ENCODE assay signal across 10 mouse cellular contexts in the genomic region with DNA sequence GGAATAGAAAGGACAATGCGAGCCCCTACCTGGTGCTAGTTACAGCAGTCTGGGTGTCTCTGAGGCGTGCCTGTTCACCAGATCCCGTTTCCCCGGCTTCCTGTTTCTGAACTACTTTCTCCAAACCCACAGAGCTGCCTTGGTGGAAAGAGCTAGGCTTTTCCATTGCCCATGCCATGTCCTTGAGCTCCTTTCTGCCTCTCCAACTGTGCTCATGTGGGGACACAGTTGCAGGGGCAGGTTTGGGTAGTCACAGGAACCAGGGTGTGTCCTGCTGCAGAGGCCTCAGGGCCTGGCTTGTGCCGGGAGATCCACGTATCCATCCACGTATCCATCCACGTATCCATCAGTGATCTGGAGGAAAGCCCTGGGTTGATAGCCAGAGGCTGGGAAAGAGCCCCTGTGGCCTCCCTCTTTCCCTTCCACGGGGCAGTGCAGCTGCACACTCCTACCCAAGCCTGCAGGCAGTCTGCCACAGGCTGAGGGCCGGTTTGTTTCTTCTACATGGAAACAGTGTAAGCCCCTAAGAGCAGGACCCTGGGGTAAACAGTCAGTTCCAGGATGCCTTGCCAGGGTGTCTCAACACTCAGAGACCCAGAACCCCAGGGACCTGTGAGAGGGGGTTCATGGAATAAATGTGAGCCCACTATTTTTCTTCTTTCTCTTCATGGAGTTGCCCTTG. TPM values are rescaled to one million over a fixed set of nuclear protein-coding genes. Genes with fewer than 3 reads are reported as not detected.
DNase-seq lines count a peak whose midpoint lies in the region; ATAC-seq lines count a peak whose summit lies in the region.
"Had no signal": no experiment of that assay in that cellular context is flagged by ENCODE, and none has a peak within 500 bp of the region (broad histone marks: within the 10 kb centered on the region; RNA-seq: fewer than 3 reads in every experiment).

No protein-coding gene starts in this region.

- H3K4me2 ChIP-seq in forebrain, embryonic 15.5 days (replicated peaks), result no peak overlapping the region
- H3K4me2 ChIP-seq in liver, embryonic 11.5 days, result no peak overlapping the region
- no peak overlapping the region for H3K4me2 ChIP-seq in liver, embryonic 12.5 days
- no peak overlapping the region for H3K4me2 ChIP-seq in embryonic facial prominence, embryonic 12.5 days (replicated peaks)
- H3K4me2 ChIP-seq in limb, embryonic 13.5 days (replicated peaks), result peak overlapping the region; percentile 23
- H3K4me2 ChIP-seq: forebrain, embryonic 12.5 days had no signal

- H3K36me3 ChIP-seq in forebrain, embryonic 10.5 days (replicated peaks), result peaks cover 13% of the 10 kb centered on the region; the same call in 1 of the 2 replicates
- no peaks in the 10 kb centered on the region for H3K36me3 ChIP-seq in forebrain, embryonic 15.5 days
- H3K36me3 ChIP-seq in liver, embryonic 11.5 days (ENCODE audit: control insufficient read depth, insufficient read depth, low read length), result no peaks in the 10 kb centered on the region
- H3K36me3 ChIP-seq in liver, embryonic 12.5 days, result no peaks in the 10 kb centered on the region
- 0 out of 2 replicates have a peak, but pooled peaks cover 3% of the 10 kb centered on the region for H3K36me3 ChIP-seq in embryonic facial prominence, embryonic 12.5 days
- H3K36me3 ChIP-seq in limb, embryonic 13.5 days, result no peaks in the 10 kb centered on the region; the same call in 1 of the 2 replicates

- no peaks in the 10 kb centered on the region for H3K9me3 ChIP-seq in forebrain, embryonic 10.5 days
- no peaks in the 10 kb centered on the region for H3K9me3 ChIP-seq in forebrain, embryonic 15.5 days
- H3K9me3 ChIP-seq in liver, embryonic 11.5 days (ENCODE audit: control insufficient read depth, low read length), result no peaks in the 10 kb centered on the region
- H3K9me3 ChIP-seq in liver, embryonic 12.5 days (replicated peaks), result no peaks in the 10 kb centered on the region
- H3K9me3 ChIP-seq in embryonic facial prominence, embryonic 12.5 days, result no peaks in the 10 kb centered on the region
- H3K9me3 ChIP-seq in limb, embryonic 13.5 days, result no peaks in the 10 kb centered on the region
- H3K9me3 ChIP-seq: forebrain, embryonic 12.5 days had no signal

- WGBS in forebrain, embryonic 10.5 days, result 81% methylated on average over 10 of the region's 10 CpGs
- 74% methylated on average over 10 of the region's 10 CpGs for WGBS in forebrain, embryonic 15.5 days
- 67% methylated on average over 10 of the region's 10 CpGs for WGBS in liver, embryonic 11.5 days
- WGBS in liver, embryonic 12.5 days (ENCODE audit: insufficient replicate concordance), result 54% methylated on average over 10 of the region's 10 CpGs
- 52% methylated on average over 10 of the region's 10 CpGs for WGBS in embryonic facial prominence, embryonic 12.5 days
- WGBS in limb, embryonic 13.5 days, result 60% methylated on average over 10 of the region's 10 CpGs

- H3K4me1 ChIP-seq in forebrain, embryonic 10.5 days, result peaks cover 83% of the 10 kb centered on the region
- H3K4me1 ChIP-seq in forebrain, embryonic 15.5 days, result peaks cover 31% of the 10 kb centered on the region
- H3K4me1 ChIP-seq in liver, embryonic 11.5 days (replicated peaks; ENCODE audit: control insufficient read depth, insufficient read depth, low read length), result peaks cover 28% of the 10 kb centered on the region
- H3K4me1 ChIP-seq in liver, embryonic 12.5 days, result peaks cover 27% of the 10 kb centered on the region
- H3K4me1 ChIP-seq in embryonic facial prominence, embryonic 12.5 days, result peaks cover 45% of the 10 kb centered on the region
- peaks cover 51% of the 10 kb centered on the region for H3K4me1 ChIP-seq in limb, embryonic 13.5 days

- peaks cover 33% of the 10 kb centered on the region for H3K27me3 ChIP-seq in forebrain, embryonic 10.5 days (ENCODE audit: poor library complexity, severe bottlenecking)
- no peaks in the 10 kb centered on the region for H3K27me3 ChIP-seq in forebrain, embryonic 15.5 days
- H3K27me3 ChIP-seq in liver, embryonic 11.5 days (replicated peaks; ENCODE audit: control insufficient read depth, insufficient read depth, low read length), result peaks cover 22% of the 10 kb centered on the region
- peaks cover 58% of the 10 kb centered on the region for H3K27me3 ChIP-seq in liver, embryonic 12.5 days (replicated peaks)
- peaks cover 15% of the 10 kb centered on the region for H3K27me3 ChIP-seq in embryonic facial prominence, embryonic 12.5 days
- H3K27me3 ChIP-seq in limb, embryonic 13.5 days, result peaks cover 32% of the 10 kb centered on the region

- H3K4me3 ChIP-seq in forebrain, embryonic 10.5 days, result no peak overlapping the region
- no peak overlapping the region for H3K4me3 ChIP-seq in forebrain, embryonic 15.5 days
- H3K4me3 ChIP-seq in liver, embryonic 11.5 days (ENCODE audit: low read depth, low read length), result no peak overlapping the region
- H3K4me3 ChIP-seq in liver, embryonic 12.5 days, result no peak overlapping the region
- no peak overlapping the region for H3K4me3 ChIP-seq in embryonic facial prominence, embryonic 12.5 days
- H3K4me3 ChIP-seq in limb, embryonic 13.5 days, result no peak overlapping the region
- H3K4me3 ChIP-seq: forebrain, embryonic 12.5 days had no signal

- no peak for DNase-seq in forebrain, embryonic 10.5 days (ENCODE audit: extremely low spot score, low spot score)
- no peak for DNase-seq in liver, embryonic 11.5 days (ENCODE audit: low spot score)
- no peak for DNase-seq in left cerebral cortex, adult 11 months (ENCODE audit: low spot score)
- DNase-seq in spleen, postnatal 4 days (ENCODE audit: low spot score in 2 of 2), result no peak

- no peak overlapping the region for H3K9ac ChIP-seq in forebrain, embryonic 15.5 days (replicated peaks)
- H3K9ac ChIP-seq in liver, embryonic 11.5 days (ENCODE audit: low read depth, low read length), result no peak overlapping the region
- no peak overlapping the region for H3K9ac ChIP-seq in liver, embryonic 12.5 days
- no peak overlapping the region for H3K9ac ChIP-seq in embryonic facial prominence, embryonic 12.5 days
- H3K9ac ChIP-seq in limb, embryonic 13.5 days, result peak overlapping the region; percentile 27
- H3K9ac ChIP-seq: forebrain, embryonic 12.5 days had no signal

- ATAC-seq in forebrain, embryonic 15.5 days (replicated peaks), result no peak
- ATAC-seq in liver, embryonic 11.5 days (replicated peaks; ENCODE audit: low FRiP score), result no peak
- no peak for ATAC-seq in liver, embryonic 12.5 days
- no peak for ATAC-seq in embryonic facial prominence, embryonic 12.5 days (ENCODE audit: insufficient number of reproducible peaks, insufficient read depth, low FRiP score, low TSS enrichment)
- ATAC-seq in limb, embryonic 13.5 days (ENCODE audit: low FRiP score, low read depth), result no peak
- ATAC-seq: CD4-positive, CD25-positive, alpha-beta regulatory T cell, adult 4 months had no signal

- peak overlapping the region; percentile 51; the same call in 1 of the 2 replicates for H3K27ac ChIP-seq in forebrain, embryonic 10.5 days
- H3K27ac ChIP-seq in forebrain, embryonic 15.5 days (replicated peaks), result no peak overlapping the region
- peak overlapping the region; percentile 38; the same call in 1 of the 2 replicates for H3K27ac ChIP-seq in liver, embryonic 11.5 days (ENCODE audit: low read depth, low read length)
- no peak overlapping the region for H3K27ac ChIP-seq in liver, embryonic 12.5 days
- H3K27ac ChIP-seq in embryonic facial prominence, embryonic 12.5 days, result peak overlapping the region; percentile 85
- peak overlapping the region; percentile 69 for H3K27ac ChIP-seq in limb, embryonic 13.5 days
- H3K27ac ChIP-seq: forebrain, embryonic 12.5 days had no signal

RNA-seq across cellular contexts. Expression of gene Mrps23, which starts 38.4 kb away (rescaled TPM):
- polyA plus RNA-seq in forebrain, embryonic 10.5 days (2016; fragmentation: Nextera tagmentation; extraction: Ambion mirVana), result 65.5 and 72.6 TPM in 2 replicates
- 67.0 and 68.1 TPM in 2 replicates for polyA plus RNA-seq in forebrain, embryonic 15.5 days (2015; fragmentation: Nextera tagmentation; extraction: Ambion mirVana)
- 73.7 and 79.5 TPM in 2 replicates for polyA plus RNA-seq in liver, embryonic 11.5 days (2014; fragmentation: Nextera tagmentation; extraction: Ambion mirVana)
- 47.0 and 47.6 TPM in 2 replicates for polyA plus RNA-seq in liver, embryonic 12.5 days (2016; fragmentation: Nextera tagmentation; extraction: Ambion mirVana)
- polyA plus RNA-seq in embryonic facial prominence, embryonic 12.5 days (2016; fragmentation: Nextera tagmentation; extraction: Ambion mirVana), result 63.2 and 65.3 TPM in 2 replicates
- 54.8 and 55.5 TPM in 2 replicates for polyA plus RNA-seq in limb, embryonic 13.5 days (2015; fragmentation: Nextera tagmentation; extraction: Ambion mirVana)

Comparison
In these comparisons a context has a peak if more than half of its experiments do, and no peak if none do; other contexts are left out.
1. H3K27ac ChIP-seq: peak in forebrain, embryonic 10.5 days (single experiment), liver, embryonic 11.5 days (single experiment), embryonic facial prominence, embryonic 12.5 days (single experiment) and limb, embryonic 13.5 days (single experiment); none in forebrain, embryonic 15.5 days (single experiment) and liver, embryonic 12.5 days (single experiment).